Comparison of ENCODE assay signal across 32 mouse cellular contexts in genomic region chr11:35466701-35467100, GRCm38 (mm10).
A peak's percentile ranks its signal among the peaks of the same experiment; 100 is the strongest.
DNase-seq lines count a peak whose midpoint lies in the region; ATAC-seq and TF ChIP-seq lines count a peak whose summit lies in the region.
"Had no signal": no experiment of that assay in that cellular context is flagged by ENCODE, and none has a peak within 500 bp of the region (broad histone marks: within the 10 kb centered on the region; RNA-seq: fewer than 3 reads in every experiment).

No protein-coding gene starts in this region.

- H3K79me2 ChIP-seq in liver, adult 2 months (ENCODE audit: control insufficient read depth, insufficient read depth, low read length) = no peaks in the 10 kb centered on the region

- TF ChIP-seq POLR2A in cerebellum, adult 2 months (IDR thresholded peaks at IDR 0.05; ENCODE audit: borderline replicate concordance, insufficient read depth, low read length) = no peak
- no peak for TF ChIP-seq POLR2A in liver, adult 2 months (IDR thresholded peaks at IDR 0.05; ENCODE audit: extremely low read depth, insufficient read depth, low read length)

- TF ChIP-seq EP300 in liver, postnatal 0 days (IDR thresholded peaks at IDR 0.05; ENCODE audit: low read depth) = no peak

- 73% methylated on average over 6 of the region's 6 CpGs for WGBS in cerebellum, adult 2 months
- 80% methylated on average over 6 of the region's 6 CpGs for WGBS in heart, embryonic 12.5 days
- 62% methylated on average over 6 of the region's 6 CpGs for WGBS in liver, adult 2 months
- WGBS in liver, postnatal 0 days (ENCODE audit: insufficient replicate concordance) = 74% methylated on average over 6 of the region's 6 CpGs

- H3K36me3 ChIP-seq in heart, embryonic 12.5 days = no peaks in the 10 kb centered on the region
- H3K36me3 ChIP-seq in liver, adult 2 months (ENCODE audit: control insufficient read depth, insufficient read depth, low read length) = no peaks in the 10 kb centered on the region
- H3K36me3 ChIP-seq in liver, postnatal 0 days (replicated peaks; ENCODE audit: insufficient read depth, low read length) = no peaks in the 10 kb centered on the region
- H3K36me3 ChIP-seq: embryonic facial prominence, embryonic 12.5 days; G1E; heart, embryonic 10.5 days; kidney, embryonic 15.5 days; liver, embryonic 13.5 days; neural tube, embryonic 15.5 days had no signal

- H3K9me3 ChIP-seq in heart, embryonic 12.5 days (replicated peaks) = no peaks in the 10 kb centered on the region
- H3K9me3 ChIP-seq in liver, postnatal 0 days (ENCODE audit: low read length) = no peaks in the 10 kb centered on the region
- H3K9me3 ChIP-seq: embryonic facial prominence, embryonic 12.5 days; forebrain, embryonic 13.5 days; heart, embryonic 10.5 days; kidney, embryonic 15.5 days; liver, embryonic 13.5 days; neural tube, embryonic 15.5 days had no signal

- H3K4me1 ChIP-seq in cerebellum, adult 2 months (ENCODE audit: control insufficient read depth, insufficient read depth, low read length) = no peaks in the 10 kb centered on the region; the same call in none of the 2 replicates
- H3K4me1 ChIP-seq in heart, embryonic 12.5 days (replicated peaks) = no peaks in the 10 kb centered on the region
- peaks cover 8% of the 10 kb centered on the region for H3K4me1 ChIP-seq in liver, adult 2 months (ENCODE audit: control insufficient read depth, insufficient read depth, low read length)
- H3K4me1 ChIP-seq in liver, postnatal 0 days (ENCODE audit: insufficient read depth) = peaks cover 5% of the 10 kb centered on the region; the same call in 1 of the 2 replicates
- H3K4me1 ChIP-seq: forebrain, embryonic 13.5 days; liver, embryonic 13.5 days had no signal

- no peaks in the 10 kb centered on the region for H3K27me3 ChIP-seq in cerebellum, adult 2 months (ENCODE audit: control insufficient read depth, insufficient read depth, low read length)
- no peaks in the 10 kb centered on the region for H3K27me3 ChIP-seq in heart, embryonic 12.5 days (replicated peaks)
- H3K27me3 ChIP-seq in liver, adult 2 months (ENCODE audit: control insufficient read depth, insufficient read depth, low read length) = no peaks in the 10 kb centered on the region
- no peaks in the 10 kb centered on the region for H3K27me3 ChIP-seq in liver, postnatal 0 days (ENCODE audit: insufficient read depth, low read length)
- H3K27me3 ChIP-seq: liver, embryonic 13.5 days had no signal

- ATAC-seq in heart, embryonic 12.5 days (ENCODE audit: insufficient number of reproducible peaks, low FRiP score) = no peak
- ATAC-seq in liver, postnatal 0 days = no peak
- ATAC-seq: forebrain, embryonic 13.5 days had no signal

- TF ChIP-seq CTCF in cerebellum, adult 2 months (IDR thresholded peaks at IDR 0.05; ENCODE audit: borderline replicate concordance, insufficient read depth, low read depth, low read length) = no peak
- no peak for TF ChIP-seq CTCF in liver, adult 2 months (IDR thresholded peaks at IDR 0.05; ENCODE audit: low read depth, low read length)
- no peak for TF ChIP-seq CTCF in liver, postnatal 0 days (IDR thresholded peaks at IDR 0.05; ENCODE audit: low read depth)

- no peak overlapping the region for H3K9ac ChIP-seq in heart, embryonic 12.5 days
- H3K9ac ChIP-seq in liver, adult 2 months (ENCODE audit: low read depth, low read length) = no peak overlapping the region
- no peak overlapping the region for H3K9ac ChIP-seq in liver, postnatal 0 days (replicated peaks)
- H3K9ac ChIP-seq: embryonic facial prominence, embryonic 12.5 days; forebrain, embryonic 13.5 days; kidney, embryonic 15.5 days; liver, embryonic 13.5 days; neural tube, embryonic 15.5 days had no signal

- H3K27ac ChIP-seq in cerebellum, adult 2 months (ENCODE audit: insufficient read depth, low read length) = no peak overlapping the region
- no peak overlapping the region for H3K27ac ChIP-seq in heart, embryonic 12.5 days (ENCODE audit: poor library complexity, severe bottlenecking)
- no peak overlapping the region for H3K27ac ChIP-seq in liver, adult 2 months (replicated peaks; ENCODE audit: insufficient read depth, low read depth, low read length)
- no peak overlapping the region for H3K27ac ChIP-seq in liver, postnatal 0 days (ENCODE audit: low read depth)
- H3K27ac ChIP-seq: embryonic facial prominence, embryonic 12.5 days; forebrain, embryonic 13.5 days; heart, embryonic 10.5 days; kidney, embryonic 15.5 days; layer of hippocampus, adult 2 months; left cerebral cortex, adult 2 months; liver, embryonic 13.5 days; macrophage; neural tube, embryonic 15.5 days had no signal

- DNase-seq in cerebellum, postnatal 10 days = peak; percentile 44 to 58
- DNase-seq in cerebellum, adult 2 months = no peak
- peak; percentile 38 for DNase-seq in heart, postnatal 4 days
- peak; percentile 6 for DNase-seq in liver, adult 2 months (ENCODE audit: extremely low read depth, low read depth, low spot score)
- DNase-seq in liver, postnatal 0 days = no peak
- peak; percentile 33 for DNase-seq in adipocyte (ENCODE audit: low spot score)
- no peak for DNase-seq in kidney, postnatal 36 days
- DNase-seq: adrenal gland, adult 2 months; cerebellum, adult 11 months; cerebellum, postnatal 25 days; gastrocnemius, postnatal 25 days; heart, adult 11 months; kidney, adult 18-20 months; kidney, postnatal 25 days; liver, embryonic 13.5 days; lung, adult 2 months; lung, postnatal 10 days; midbrain, embryonic 14.5 days; retina, postnatal 1 day; right cerebral cortex, postnatal 25 days; thymus, postnatal 14 days had no signal

- no peak overlapping the region for H3K4me3 ChIP-seq in cerebellum, adult 2 months (replicated peaks; ENCODE audit: insufficient read depth, low read depth, low read length)
- H3K4me3 ChIP-seq in heart, embryonic 12.5 days = no peak overlapping the region
- H3K4me3 ChIP-seq in liver, adult 2 months (ENCODE audit: insufficient read depth, low read depth, low read length) = no peak overlapping the region
- H3K4me3 ChIP-seq in liver, postnatal 0 days (ENCODE audit: low read depth, low read length) = no peak overlapping the region
- H3K4me3 ChIP-seq: embryonic facial prominence, embryonic 12.5 days; erythroblast, embryonic 14.5 days; forebrain, embryonic 13.5 days; heart, embryonic 10.5 days; kidney, embryonic 15.5 days; layer of hippocampus, adult 2 months; left cerebral cortex, adult 2 months; liver, embryonic 13.5 days; neural tube, embryonic 15.5 days had no signal

- no peak overlapping the region for H3K4me2 ChIP-seq in heart, embryonic 12.5 days
- H3K4me2 ChIP-seq in liver, postnatal 0 days (ENCODE audit: low read depth, low read length) = no peak overlapping the region
- H3K4me2 ChIP-seq: embryonic facial prominence, embryonic 12.5 days; forebrain, embryonic 13.5 days; kidney, embryonic 15.5 days; liver, embryonic 13.5 days; neural tube, embryonic 15.5 days had no signal

Comparison
In these comparisons a context has a peak if more than half of its experiments do, and no peak if none do; other contexts are left out.
1. DNase-seq: peak in cerebellum, postnatal 10 days (2 of 2), heart, postnatal 4 days (single experiment), liver, adult 2 months (single experiment) and adipocyte (single experiment); none in cerebellum, adult 2 months (0 of 2), liver, postnatal 0 days (single experiment) and kidney, postnatal 36 days (0 of 2).